Mouse (Mus musculus): ENCODE results near the gene Gm49361. TPM values are rescaled to one million over a fixed set of nuclear protein-coding genes. Genes with fewer than 3 reads are reported as not detected.

Gm49361 gene
- total RNA-seq, 2 experiments from 2014 or later = 0.92 to 4.6 TPM

GRCm38 (mm10) chr14:57639153-57639552 is 106.8 kb downstream of the Gm49361 start:
- DNase-seq (ENCODE audit: extremely low spot score in 1 of 2, low spot score in 1 of 2) = no peak

GRCm38 (mm10) chr14:57634141-57634540 is 111.8 kb downstream of the Gm49361 start:
- DNase-seq (ENCODE audit: extremely low spot score in 1 of 2, low spot score in 1 of 2) = no peak

GRCm38 (mm10) chr14:57629595-57629994 is 116.3 kb downstream of the Gm49361 start:
- DNase-seq (ENCODE audit: extremely low spot score in 1 of 2, low spot score in 1 of 2) = no peak

- DNase-seq (ENCODE audit: extremely low spot score in 1 of 2, low spot score in 1 of 2) = no peak
Observed at GRCm38 (mm10) chr14:57622934-57623333, 123.0 kb downstream of the Gm49361 start.

GRCm38 (mm10) chr14:57621699-57622098 is 124.2 kb downstream of the Gm49361 start:
- DNase-seq (ENCODE audit: extremely low spot score in 1 of 2, low spot score in 1 of 2) = no peak

- no peak for DNase-seq (ENCODE audit: extremely low spot score in 1 of 2, low spot score in 1 of 2)
Observed at GRCm38 (mm10) chr14:57620598-57621236, 125.2 kb downstream of the Gm49361 start.

GRCm38 (mm10) chr14:57619487-57619886 is 126.4 kb downstream of the Gm49361 start:
- DNase-seq (ENCODE audit: extremely low spot score in 1 of 2, low spot score in 1 of 2) = no peak

- no peak for DNase-seq (ENCODE audit: extremely low spot score in 1 of 2, low spot score in 1 of 2)
Observed at GRCm38 (mm10) chr14:57617675-57618074, 128.2 kb downstream of the Gm49361 start.

- no peak for DNase-seq (ENCODE audit: extremely low spot score in 1 of 2, low spot score in 1 of 2)
Observed at GRCm38 (mm10) chr14:57616339-57616965, 129.5 kb downstream of the Gm49361 start.

GRCm38 (mm10) chr14:57615828-57616227 is 130.1 kb downstream of the Gm49361 start:
- no peak for DNase-seq (ENCODE audit: extremely low spot score in 1 of 2, low spot score in 1 of 2)

GRCm38 (mm10) chr14:57611034-57611433 is 134.9 kb downstream of the Gm49361 start:
- DNase-seq (ENCODE audit: extremely low spot score in 1 of 2, low spot score in 1 of 2) = no peak

GRCm38 (mm10) chr14:57609816-57610329 is 136.0 kb downstream of the Gm49361 start:
- no peak for DNase-seq (ENCODE audit: extremely low spot score in 1 of 2, low spot score in 1 of 2)

GRCm38 (mm10) chr14:57607500-57607899 is 138.4 kb downstream of the Gm49361 start:
- DNase-seq (ENCODE audit: extremely low spot score in 1 of 2, low spot score in 1 of 2) = peak; percentile 60 to 73

- DNase-seq (ENCODE audit: extremely low spot score in 1 of 2, low spot score in 1 of 2) = no peak
Observed at GRCm38 (mm10) chr14:57606663-57607365, 139.1 kb downstream of the Gm49361 start.

- no peak for DNase-seq (ENCODE audit: extremely low spot score in 1 of 2, low spot score in 1 of 2)
Observed at GRCm38 (mm10) chr14:57593279-57593678, 152.6 kb downstream of the Gm49361 start.

Other genes with a start within 250 kb of the Gm49361 start
- 10 to 100 TPM; 12.1 to 12.8 TPM for gene Il17d, start 221.3 kb downstream of the Gm49361 start, total RNA-seq (2021)
- gene Eef1akmt1, start 174.5 kb downstream of the Gm49361 start, total RNA-seq (2021) = 10 to 100 TPM; 37.7 to 42.4 TPM
- gene Xpo4, start 80.7 kb downstream of the Gm49361 start, total RNA-seq (2021) = 10 to 100 TPM; 11.8 to 15.4 TPM
- 10 to 100 TPM; 36.8 to 43.0 TPM for gene Lats2, start 12.3 kb upstream of the Gm49361 start, total RNA-seq (2021)
- gene Sap18, start 52.1 kb upstream of the Gm49361 start, total RNA-seq (2021) = 10 to 100 TPM; 42.8 to 50.1 TPM
- gene Ska3, start 80.1 kb upstream of the Gm49361 start, total RNA-seq (2021) = under 1 TPM; 0.63 to 0.81 TPM
- gene Mrpl57, start 80.1 kb upstream of the Gm49361 start, total RNA-seq (2021) = 10 to 100 TPM; 89.6 to 90.0 TPM
- 10 to 100 TPM; 33.1 to 35.5 TPM for gene Zdhhc20, start 144.2 kb upstream of the Gm49361 start, total RNA-seq (2021)